Mouse (Mus musculus): ENCODE data around the gene Cdkal1. TPM values are rescaled to one million over a fixed set of nuclear protein-coding genes. Genes with fewer than 3 reads are reported as not detected.

Cdkal1 gene
- polyA plus RNA-seq, 1 experiment: 7.2 TPM

DNA sequence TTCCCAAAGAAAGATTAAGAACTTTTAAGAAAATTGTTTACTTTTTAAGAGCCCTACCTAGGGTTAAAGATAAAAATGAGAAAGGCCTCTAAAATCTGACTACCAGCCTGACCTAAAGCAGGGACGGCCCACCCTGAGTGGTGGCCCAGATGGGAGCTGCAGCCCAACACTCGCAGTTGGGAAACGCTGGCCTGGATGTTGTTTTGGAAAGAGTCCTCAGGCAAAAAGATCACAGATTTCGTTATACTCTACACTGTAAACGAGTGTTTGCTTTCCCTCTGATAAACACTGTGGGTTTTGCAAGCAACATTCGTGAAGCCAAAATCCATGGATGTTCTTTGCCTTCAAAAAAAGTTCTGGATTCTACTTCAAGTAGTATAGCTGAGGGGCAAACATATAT is 202.7 kb downstream of the Cdkal1 start:
- no peak for TF ChIP-seq CTCF (IDR thresholded peaks at IDR 0.05; ENCODE audit: borderline replicate concordance, extremely low read depth, insufficient read depth, insufficient read length)
- TF ChIP-seq POLR2A (IDR thresholded peaks at IDR 0.05; ENCODE audit: borderline replicate concordance, extremely low read depth, insufficient read depth, insufficient read length, poor library complexity, severe bottlenecking): no peak
- DNase-seq (ENCODE audit: low read depth): no peak

- DNase-seq (ENCODE audit: low read depth): no peak
- TF ChIP-seq CTCF (IDR thresholded peaks at IDR 0.05; ENCODE audit: borderline replicate concordance, extremely low read depth, insufficient read depth, insufficient read length) (no peak), POLR2A (IDR thresholded peaks at IDR 0.05; ENCODE audit: borderline replicate concordance, extremely low read depth, insufficient read depth, insufficient read length, poor library complexity, severe bottlenecking) (no peak)
Measured at GRCm38 (mm10) chr13:29650576-29651236, 204.8 kb downstream of the Cdkal1 start.

- TF ChIP-seq POLR2A (IDR thresholded peaks at IDR 0.05; ENCODE audit: borderline replicate concordance, extremely low read depth, insufficient read depth, insufficient read length, poor library complexity, severe bottlenecking): no peak
- no peak for TF ChIP-seq CTCF (IDR thresholded peaks at IDR 0.05; ENCODE audit: borderline replicate concordance, extremely low read depth, insufficient read depth, insufficient read length)
- no peak for DNase-seq (ENCODE audit: low read depth)
Measured at GRCm38 (mm10) chr13:29649593-29649992, 205.9 kb downstream of the Cdkal1 start.

DNA sequence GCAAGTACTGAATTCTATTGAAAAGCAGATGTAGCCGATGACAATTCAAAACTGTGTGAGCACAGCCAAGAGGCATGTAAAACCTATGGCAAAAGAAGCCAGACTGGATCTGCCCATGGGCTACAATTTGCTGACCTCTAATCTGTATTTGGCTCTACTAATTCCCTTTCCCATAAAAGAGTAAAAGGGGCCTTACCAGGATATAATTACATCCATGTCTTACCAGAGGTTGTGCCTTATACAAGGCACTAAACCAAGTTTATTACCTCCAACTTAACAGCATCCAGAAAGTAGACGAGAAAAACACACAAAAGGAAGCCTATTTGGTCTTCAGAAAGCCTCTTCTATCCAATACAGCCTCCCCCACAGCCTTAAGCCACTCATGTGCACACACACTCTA is 213.2 kb downstream of the Cdkal1 start:
- DNase-seq (ENCODE audit: low read depth): no peak
- TF ChIP-seq POLR2A (IDR thresholded peaks at IDR 0.05; ENCODE audit: borderline replicate concordance, extremely low read depth, insufficient read depth, insufficient read length, poor library complexity, severe bottlenecking): no peak
- TF ChIP-seq CTCF (IDR thresholded peaks at IDR 0.05; ENCODE audit: borderline replicate concordance, extremely low read depth, insufficient read depth, insufficient read length): no peak

DNA sequence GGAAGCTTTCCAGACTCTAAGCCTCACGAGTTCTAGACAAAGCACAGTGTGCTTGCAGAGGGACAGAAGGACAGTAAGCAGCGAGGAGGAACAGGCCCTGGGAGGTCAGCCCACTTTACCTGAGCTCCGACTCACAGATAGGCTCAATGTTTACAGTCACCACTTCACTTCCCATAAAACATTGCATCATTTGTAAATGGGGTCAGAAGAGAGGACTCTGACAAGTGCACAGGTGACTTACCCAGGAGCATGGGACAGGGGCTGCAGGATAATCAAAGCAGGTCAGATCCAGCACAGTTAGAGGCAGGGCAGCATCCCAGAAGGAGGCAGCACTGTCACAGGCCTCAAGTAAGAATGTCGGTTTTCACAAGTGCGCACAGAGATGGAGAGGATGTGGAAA is 214.3 kb downstream of the Cdkal1 start:
- TF ChIP-seq POLR2A (IDR thresholded peaks at IDR 0.05; ENCODE audit: borderline replicate concordance, extremely low read depth, insufficient read depth, insufficient read length, poor library complexity, severe bottlenecking) (no peak), CTCF (IDR thresholded peaks at IDR 0.05; ENCODE audit: borderline replicate concordance, extremely low read depth, insufficient read depth, insufficient read length) (no peak)
- DNase-seq (ENCODE audit: low read depth): no peak

DNA sequence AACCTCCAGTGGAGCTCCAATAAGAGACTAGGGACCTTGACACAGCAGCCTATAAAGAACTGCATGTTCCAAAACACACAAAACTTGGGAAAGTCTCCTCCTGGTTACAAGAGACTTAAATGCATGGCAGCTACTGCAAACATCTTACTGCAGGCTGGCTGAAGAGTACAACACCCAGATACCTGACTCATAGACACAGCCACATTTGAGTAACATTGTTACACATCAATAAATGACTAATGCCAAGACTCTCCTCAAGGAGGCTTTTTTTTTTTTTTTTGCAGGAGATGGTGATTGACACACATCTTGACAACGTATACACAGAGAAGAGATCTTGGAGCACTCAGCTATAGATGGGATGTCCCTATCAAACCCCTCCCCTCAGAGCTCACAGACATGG is 215.3 kb downstream of the Cdkal1 start:
- no peak for TF ChIP-seq CTCF (IDR thresholded peaks at IDR 0.05; ENCODE audit: borderline replicate concordance, extremely low read depth, insufficient read depth, insufficient read length)
- TF ChIP-seq POLR2A (IDR thresholded peaks at IDR 0.05; ENCODE audit: borderline replicate concordance, extremely low read depth, insufficient read depth, insufficient read length, poor library complexity, severe bottlenecking): no peak
- DNase-seq (ENCODE audit: low read depth): no peak

DNA sequence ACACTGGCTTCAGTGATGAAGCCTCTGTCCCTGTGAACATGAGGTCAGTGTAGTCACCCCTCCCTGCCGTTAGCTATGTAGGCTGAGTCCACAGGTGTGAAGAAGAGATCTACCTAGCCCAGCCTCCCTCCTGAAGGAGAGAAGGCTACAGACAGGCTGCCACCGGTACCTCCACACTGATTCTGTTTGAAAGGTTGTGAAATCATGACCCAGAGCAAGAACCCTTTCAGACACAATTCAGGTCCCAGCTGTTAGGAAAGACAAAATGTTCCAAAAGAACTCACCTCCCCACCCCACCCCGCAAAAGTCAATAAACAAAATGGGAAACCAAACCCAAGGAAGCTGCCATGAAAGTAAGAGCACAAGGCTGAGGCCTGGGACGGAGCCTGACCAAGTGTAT is 217.2 kb downstream of the Cdkal1 start:
- TF ChIP-seq CTCF (IDR thresholded peaks at IDR 0.05; ENCODE audit: borderline replicate concordance, extremely low read depth, insufficient read depth, insufficient read length): no peak
- DNase-seq (ENCODE audit: low read depth): no peak

- TF ChIP-seq POLR2A (IDR thresholded peaks at IDR 0.05; ENCODE audit: borderline replicate concordance, extremely low read depth, insufficient read depth, insufficient read length, poor library complexity, severe bottlenecking) (no peak), CTCF (IDR thresholded peaks at IDR 0.05; ENCODE audit: borderline replicate concordance, extremely low read depth, insufficient read depth, insufficient read length) (no peak)
- DNase-seq (ENCODE audit: low read depth): no peak
Measured at GRCm38 (mm10) chr13:29637788-29638187, 217.7 kb downstream of the Cdkal1 start.

DNA sequence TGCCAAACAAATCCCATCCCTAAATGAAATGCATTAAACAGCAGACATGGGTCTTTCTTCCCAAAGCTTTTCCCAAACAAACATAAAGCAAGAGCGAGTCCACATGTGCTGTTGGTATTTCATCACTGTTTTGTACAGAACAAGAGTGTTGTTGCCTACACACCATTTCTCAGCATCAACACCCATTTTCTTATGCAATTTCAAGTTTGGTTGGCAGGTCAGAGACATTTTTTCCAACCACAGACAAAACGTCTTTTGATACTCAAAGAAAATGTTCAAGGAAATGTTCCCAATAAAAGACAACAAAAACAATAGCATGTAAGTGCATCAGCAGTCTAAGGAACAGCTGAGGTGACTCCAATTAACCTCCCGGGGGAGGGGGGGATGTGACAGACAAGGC is 219.9 kb downstream of the Cdkal1 start:
- no peak for DNase-seq (ENCODE audit: low read depth)
- no peak for TF ChIP-seq POLR2A (IDR thresholded peaks at IDR 0.05; ENCODE audit: borderline replicate concordance, extremely low read depth, insufficient read depth, insufficient read length, poor library complexity, severe bottlenecking)
- TF ChIP-seq CTCF (IDR thresholded peaks at IDR 0.05; ENCODE audit: borderline replicate concordance, extremely low read depth, insufficient read depth, insufficient read length): no peak

DNA sequence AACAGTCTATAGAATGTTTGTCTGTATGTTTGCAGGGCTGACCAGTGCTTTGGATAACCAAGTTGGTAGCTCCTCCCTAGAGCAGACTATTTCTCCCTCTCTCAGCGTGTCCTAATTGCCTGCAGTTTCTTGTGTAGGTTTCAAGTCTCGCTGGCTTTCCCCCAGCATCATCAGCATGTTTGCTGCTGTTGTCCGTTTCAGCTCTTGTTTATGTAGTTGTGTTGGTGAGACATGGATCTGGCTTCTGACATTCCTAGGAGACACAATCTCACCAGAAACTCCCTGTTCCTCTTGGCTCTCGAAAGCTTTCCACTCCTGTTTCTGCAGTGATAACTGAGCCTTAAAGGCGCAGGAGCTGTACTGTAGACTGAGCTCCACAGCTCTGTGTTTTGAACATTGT is 224.1 kb downstream of the Cdkal1 start:
- no peak for TF ChIP-seq POLR2A (IDR thresholded peaks at IDR 0.05; ENCODE audit: borderline replicate concordance, extremely low read depth, insufficient read depth, insufficient read length, poor library complexity, severe bottlenecking)
- TF ChIP-seq CTCF (IDR thresholded peaks at IDR 0.05; ENCODE audit: borderline replicate concordance, extremely low read depth, insufficient read depth, insufficient read length): no peak

GRCm38 (mm10) chr13:29628607-29629006 is 226.9 kb downstream of the Cdkal1 start:
- TF ChIP-seq POLR2A (IDR thresholded peaks at IDR 0.05; ENCODE audit: borderline replicate concordance, extremely low read depth, insufficient read depth, insufficient read length, poor library complexity, severe bottlenecking): no peak
- TF ChIP-seq CTCF (IDR thresholded peaks at IDR 0.05; ENCODE audit: borderline replicate concordance, extremely low read depth, insufficient read depth, insufficient read length): no peak
- DNase-seq (ENCODE audit: low read depth): peak; percentile 31

More for the DNA sequence above, 224.1 kb downstream of the Cdkal1 start:
- no peak for DNase-seq (ENCODE audit: low read depth)

- DNase-seq (ENCODE audit: low read depth): no peak
- TF ChIP-seq CTCF (IDR thresholded peaks at IDR 0.05; ENCODE audit: borderline replicate concordance, extremely low read depth, insufficient read depth, insufficient read length): no peak
- TF ChIP-seq POLR2A (IDR thresholded peaks at IDR 0.05; ENCODE audit: borderline replicate concordance, extremely low read depth, insufficient read depth, insufficient read length, poor library complexity, severe bottlenecking): no peak
Measured at GRCm38 (mm10) chr13:29627438-29628124, 227.9 kb downstream of the Cdkal1 start.

Data from brain, embryonic 14.5 days (tissue).